Mouse (Mus musculus): Measurements from ENCODE around the gene Ctc1. TPM values are rescaled to one million over a fixed set of nuclear protein-coding genes. Genes with fewer than 3 reads are reported as not detected.

The Ctc1 gene
- polyA plus RNA-seq, 1 experiment from 2014 or later: 46.6 TPM

GRCm38 (mm10) chr11:68975601-68976000 lies 40.1 kb upstream of the Ctc1 start:
- Histone ChIP-seq H3K27ac (ENCODE audit: low read depth) (no peak overlapping the region), H3K9me3 (ENCODE audit: control insufficient read depth, low read length) (no peaks in the 10 kb centered on the region), H3K27me3 (replicated peaks; ENCODE audit: control insufficient read depth, insufficient read depth, low read length) (no peaks in the 10 kb centered on the region), H3K4me2 (ENCODE audit: low read length) (no peak overlapping the region), H3K9ac (ENCODE audit: low read length) (no peak overlapping the region), H3K4me1 (replicated peaks; ENCODE audit: control insufficient read depth, insufficient read depth, low read length) (peaks cover 4% of the 10 kb centered on the region; the same call in 1 of the 2 replicates), H3K36me3 (ENCODE audit: control insufficient read depth, insufficient read depth, low read length) (no peaks in the 10 kb centered on the region), H3K4me3 (ENCODE audit: low read depth, low read length) (no peak overlapping the region)
- 91% methylated on average over 1 of the region's 1 CpGs for WGBS
- DNase-seq (ENCODE audit: low spot score) (no peak), ATAC-seq (replicated peaks; ENCODE audit: low FRiP score, low TSS enrichment, low read depth) (no peak)

- H3K27me3 ChIP-seq (replicated peaks; ENCODE audit: control insufficient read depth, insufficient read depth, low read length): no peaks in the 10 kb centered on the region
- no peak overlapping the region for H3K4me2 ChIP-seq (ENCODE audit: low read length)
- no peak overlapping the region for H3K27ac ChIP-seq (ENCODE audit: low read depth)
- H3K9me3 ChIP-seq (ENCODE audit: control insufficient read depth, low read length): no peaks in the 10 kb centered on the region
- no peak overlapping the region for H3K9ac ChIP-seq (ENCODE audit: low read length)
- no peak for ATAC-seq (replicated peaks; ENCODE audit: low FRiP score, low TSS enrichment, low read depth)
- no peaks in the 10 kb centered on the region for H3K36me3 ChIP-seq (ENCODE audit: control insufficient read depth, insufficient read depth, low read length)
- no peak overlapping the region for H3K4me3 ChIP-seq (ENCODE audit: low read depth, low read length)
- no peak for DNase-seq (ENCODE audit: low spot score)
- WGBS: 52% methylated on average over 5 of the region's 5 CpGs
- no peaks in the 10 kb centered on the region for H3K4me1 ChIP-seq (replicated peaks; ENCODE audit: control insufficient read depth, insufficient read depth, low read length)
Measured at GRCm38 (mm10) chr11:68979320-68979733, 36.4 kb upstream of the Ctc1 start.

DNA sequence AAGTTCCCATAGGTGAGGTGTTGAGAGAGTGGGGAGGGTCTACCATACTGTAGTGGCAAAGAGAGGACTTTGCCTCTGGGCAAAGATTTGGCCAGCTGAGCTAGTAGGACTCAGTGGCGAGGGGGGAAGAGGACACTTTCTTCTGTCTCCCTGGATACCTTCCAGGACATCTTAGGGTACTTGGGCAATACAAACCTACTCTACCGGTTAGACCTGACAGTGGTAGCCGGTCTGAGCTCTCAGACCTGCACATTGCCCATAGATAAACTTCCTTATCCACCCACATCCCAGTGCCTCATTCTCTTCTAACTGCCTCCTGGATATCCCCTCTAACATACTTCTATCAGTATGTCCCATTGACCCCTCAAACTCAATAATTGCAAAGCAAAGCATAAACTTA lies 34.8 kb upstream of the Ctc1 start:
- Histone ChIP-seq H3K4me1 (replicated peaks; ENCODE audit: control insufficient read depth, insufficient read depth, low read length) (no peaks in the 10 kb centered on the region), H3K9ac (ENCODE audit: low read length) (no peak overlapping the region), H3K9me3 (ENCODE audit: control insufficient read depth, low read length) (no peaks in the 10 kb centered on the region), H3K4me2 (ENCODE audit: low read length) (no peak overlapping the region), H3K4me3 (ENCODE audit: low read depth, low read length) (no peak overlapping the region), H3K27me3 (replicated peaks; ENCODE audit: control insufficient read depth, insufficient read depth, low read length) (no peaks in the 10 kb centered on the region), H3K36me3 (ENCODE audit: control insufficient read depth, insufficient read depth, low read length) (peaks cover 7% of the 10 kb centered on the region), H3K27ac (ENCODE audit: low read depth) (no peak overlapping the region)
- 53% methylated on average over 3 of the region's 3 CpGs for WGBS
- ATAC-seq (replicated peaks; ENCODE audit: low FRiP score, low TSS enrichment, low read depth) (no peak), DNase-seq (ENCODE audit: low spot score) (no peak)

GRCm38 (mm10) chr11:68982639-68983369 lies 32.9 kb upstream of the Ctc1 start:
- DNase-seq (ENCODE audit: low spot score) (peak; percentile 90), ATAC-seq (replicated peaks; ENCODE audit: low FRiP score, low TSS enrichment, low read depth) (0 out of 2 replicates have a peak, but pooled peaks have one; percentile 63)
- Histone ChIP-seq H3K27me3 (replicated peaks; ENCODE audit: control insufficient read depth, insufficient read depth, low read length) (no peaks in the 10 kb centered on the region), H3K4me1 (replicated peaks; ENCODE audit: control insufficient read depth, insufficient read depth, low read length) (no peaks in the 10 kb centered on the region), H3K36me3 (ENCODE audit: control insufficient read depth, insufficient read depth, low read length) (peaks cover 23% of the 10 kb centered on the region), H3K4me2 (ENCODE audit: low read length) (no peak overlapping the region), H3K27ac (ENCODE audit: low read depth) (no peak overlapping the region), H3K9ac (ENCODE audit: low read length) (no peak overlapping the region), H3K9me3 (ENCODE audit: control insufficient read depth, low read length) (no peaks in the 10 kb centered on the region), H3K4me3 (ENCODE audit: low read depth, low read length) (no peak overlapping the region)
- 29% methylated on average over 4 of the region's 4 CpGs for WGBS

DNA sequence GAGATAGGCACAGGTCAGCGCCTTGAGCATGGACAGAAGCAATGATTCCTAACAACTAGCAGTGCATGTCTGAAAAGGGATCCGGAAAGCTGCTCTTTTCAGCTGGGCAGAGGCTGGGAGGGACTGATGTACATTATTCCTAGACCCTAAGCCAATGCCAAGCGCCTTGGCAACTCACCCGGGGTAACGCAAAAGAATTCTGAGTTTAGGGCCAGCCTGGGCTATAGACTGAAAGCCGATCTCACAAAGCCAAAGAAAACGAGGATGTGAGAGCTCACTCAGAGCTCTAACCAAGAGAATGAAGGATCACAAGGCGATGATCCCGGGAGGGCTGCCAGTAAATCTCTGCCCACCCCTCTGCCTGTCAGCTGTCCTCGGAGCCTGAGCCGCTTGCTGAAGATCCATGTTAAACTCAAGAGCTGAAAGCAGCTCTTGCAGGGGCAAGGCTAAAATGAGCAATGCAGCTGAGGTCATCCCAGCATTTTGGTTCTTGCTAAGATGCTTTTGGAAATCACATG lies 28.3 kb upstream of the Ctc1 start:
- Histone ChIP-seq H3K4me2 (ENCODE audit: low read length) (no peak overlapping the region), H3K36me3 (ENCODE audit: control insufficient read depth, insufficient read depth, low read length) (peaks cover 69% of the 10 kb centered on the region), H3K9me3 (ENCODE audit: control insufficient read depth, low read length) (no peaks in the 10 kb centered on the region), H3K4me3 (ENCODE audit: low read depth, low read length) (no peak overlapping the region), H3K27ac (ENCODE audit: low read depth) (no peak overlapping the region), H3K9ac (ENCODE audit: low read length) (no peak overlapping the region), H3K4me1 (replicated peaks; ENCODE audit: control insufficient read depth, insufficient read depth, low read length) (no peaks in the 10 kb centered on the region), H3K27me3 (replicated peaks; ENCODE audit: control insufficient read depth, insufficient read depth, low read length) (no peaks in the 10 kb centered on the region)
- ATAC-seq (replicated peaks; ENCODE audit: low FRiP score, low TSS enrichment, low read depth) (no peak), DNase-seq (ENCODE audit: low spot score) (no peak)
- 93% methylated on average over 11 of the region's 11 CpGs for whole genome bisulfite sequencing

DNA sequence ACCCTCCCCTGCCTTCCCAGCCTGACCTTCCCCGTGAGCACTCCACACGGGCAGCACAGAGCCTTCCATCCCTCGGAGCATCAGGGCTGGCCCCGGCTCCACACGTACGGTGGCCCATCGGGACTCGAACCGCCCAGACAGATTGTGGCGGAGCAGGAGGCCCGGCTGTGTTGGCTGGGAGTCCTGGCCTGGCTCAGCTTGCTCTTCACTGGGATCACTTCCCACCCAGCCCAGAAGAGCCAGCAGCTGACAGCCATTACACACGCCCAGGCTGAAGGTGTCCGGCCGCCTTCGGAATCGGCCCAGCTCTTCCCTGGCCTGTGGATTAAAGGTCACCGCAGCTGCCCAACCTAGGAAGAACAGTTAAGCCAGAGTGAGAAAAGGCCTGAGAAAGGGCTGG lies 27.4 kb upstream of the Ctc1 start:
- no peaks in the 10 kb centered on the region for H3K9me3 ChIP-seq (ENCODE audit: control insufficient read depth, low read length)
- no peak overlapping the region for H3K4me2 ChIP-seq (ENCODE audit: low read length)
- WGBS: 93% methylated on average over 17 of the region's 17 CpGs
- DNase-seq (ENCODE audit: low spot score): no peak
- no peak overlapping the region for H3K4me3 ChIP-seq (ENCODE audit: low read depth, low read length)
- no peaks in the 10 kb centered on the region for H3K27me3 ChIP-seq (replicated peaks; ENCODE audit: control insufficient read depth, insufficient read depth, low read length)
- H3K4me1 ChIP-seq (replicated peaks; ENCODE audit: control insufficient read depth, insufficient read depth, low read length): no peaks in the 10 kb centered on the region
- no peak for ATAC-seq (replicated peaks; ENCODE audit: low FRiP score, low TSS enrichment, low read depth)
- no peak overlapping the region for H3K27ac ChIP-seq (ENCODE audit: low read depth)
- H3K9ac ChIP-seq (ENCODE audit: low read length): no peak overlapping the region
- peaks cover 79% of the 10 kb centered on the region for H3K36me3 ChIP-seq (ENCODE audit: control insufficient read depth, insufficient read depth, low read length)

- WGBS: 89% methylated on average over 7 of the region's 7 CpGs
- peaks cover 98% of the 10 kb centered on the region for H3K36me3 ChIP-seq (ENCODE audit: control insufficient read depth, insufficient read depth, low read length)
- no peaks in the 10 kb centered on the region for H3K27me3 ChIP-seq (replicated peaks; ENCODE audit: control insufficient read depth, insufficient read depth, low read length)
- H3K4me1 ChIP-seq (replicated peaks; ENCODE audit: control insufficient read depth, insufficient read depth, low read length): no peaks in the 10 kb centered on the region
- no peak overlapping the region for H3K4me3 ChIP-seq (ENCODE audit: low read depth, low read length)
- H3K9ac ChIP-seq (ENCODE audit: low read length): no peak overlapping the region
- no peak for ATAC-seq (replicated peaks; ENCODE audit: low FRiP score, low TSS enrichment, low read depth)
- DNase-seq (ENCODE audit: low spot score): no peak
- H3K27ac ChIP-seq (ENCODE audit: low read depth): no peak overlapping the region
- H3K9me3 ChIP-seq (ENCODE audit: control insufficient read depth, low read length): no peaks in the 10 kb centered on the region
- no peak overlapping the region for H3K4me2 ChIP-seq (ENCODE audit: low read length)
Measured at GRCm38 (mm10) chr11:68993122-68993521, 22.6 kb upstream of the Ctc1 start.

DNA sequence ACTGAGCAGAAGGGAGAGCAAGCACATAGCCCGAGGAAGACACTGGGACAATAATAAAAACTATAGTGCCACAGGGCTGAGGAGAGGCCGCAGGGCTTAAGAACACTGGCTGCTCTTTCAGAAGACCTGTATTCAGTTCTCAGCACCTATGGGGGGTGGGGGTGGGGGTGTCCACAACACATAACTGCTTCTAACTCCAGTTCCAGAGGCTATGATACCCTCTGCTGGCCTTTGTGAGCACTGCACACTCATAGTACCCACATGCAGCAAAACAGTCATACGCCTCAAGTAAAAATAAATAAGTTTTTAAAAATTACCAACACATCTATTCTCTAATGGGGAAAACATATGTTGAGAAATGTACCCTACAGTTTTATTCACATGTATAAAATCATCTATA lies 21.3 kb upstream of the Ctc1 start:
- H3K27me3 ChIP-seq (replicated peaks; ENCODE audit: control insufficient read depth, insufficient read depth, low read length): no peaks in the 10 kb centered on the region
- no peak overlapping the region for H3K4me3 ChIP-seq (ENCODE audit: low read depth, low read length)
- no peaks in the 10 kb centered on the region for H3K4me1 ChIP-seq (replicated peaks; ENCODE audit: control insufficient read depth, insufficient read depth, low read length)
- DNase-seq (ENCODE audit: low spot score) (no peak), ATAC-seq (replicated peaks; ENCODE audit: low FRiP score, low TSS enrichment, low read depth) (no peak)
- no peaks in the 10 kb centered on the region for H3K9me3 ChIP-seq (ENCODE audit: control insufficient read depth, low read length)
- no peak overlapping the region for H3K27ac ChIP-seq (ENCODE audit: low read depth)
- no peak overlapping the region for H3K4me2 ChIP-seq (ENCODE audit: low read length)
- 92% methylated on average over 3 of the region's 3 CpGs for WGBS
- H3K36me3 ChIP-seq (ENCODE audit: control insufficient read depth, insufficient read depth, low read length): peaks cover 98% of the 10 kb centered on the region
- no peak overlapping the region for H3K9ac ChIP-seq (ENCODE audit: low read length)

- H3K4me1 ChIP-seq (replicated peaks; ENCODE audit: control insufficient read depth, insufficient read depth, low read length): no peaks in the 10 kb centered on the region
- peaks cover 98% of the 10 kb centered on the region for H3K36me3 ChIP-seq (ENCODE audit: control insufficient read depth, insufficient read depth, low read length)
- no peak for DNase-seq (ENCODE audit: low spot score)
- H3K4me2 ChIP-seq (ENCODE audit: low read length): no peak overlapping the region
- WGBS: 95% methylated on average over 4 of the region's 4 CpGs
- H3K9ac ChIP-seq (ENCODE audit: low read length): no peak overlapping the region
- H3K27ac ChIP-seq (ENCODE audit: low read depth): no peak overlapping the region
- no peak overlapping the region for H3K4me3 ChIP-seq (ENCODE audit: low read depth, low read length)
- H3K27me3 ChIP-seq (replicated peaks; ENCODE audit: control insufficient read depth, insufficient read depth, low read length): no peaks in the 10 kb centered on the region
- no peak for ATAC-seq (replicated peaks; ENCODE audit: low FRiP score, low TSS enrichment, low read depth)
- no peaks in the 10 kb centered on the region for H3K9me3 ChIP-seq (ENCODE audit: control insufficient read depth, low read length)
Measured at GRCm38 (mm10) chr11:68997080-68997479, 18.6 kb upstream of the Ctc1 start.
